Mouse (Mus musculus): ENCODE results near the gene Arhgef25. TPM values are rescaled to one million over a fixed set of nuclear protein-coding genes. Genes with fewer than 3 reads are reported as not detected.

Arhgef25 gene
- 8.7 and 18.4 TPM in 2 replicates for total RNA-seq (2017)

DNA sequence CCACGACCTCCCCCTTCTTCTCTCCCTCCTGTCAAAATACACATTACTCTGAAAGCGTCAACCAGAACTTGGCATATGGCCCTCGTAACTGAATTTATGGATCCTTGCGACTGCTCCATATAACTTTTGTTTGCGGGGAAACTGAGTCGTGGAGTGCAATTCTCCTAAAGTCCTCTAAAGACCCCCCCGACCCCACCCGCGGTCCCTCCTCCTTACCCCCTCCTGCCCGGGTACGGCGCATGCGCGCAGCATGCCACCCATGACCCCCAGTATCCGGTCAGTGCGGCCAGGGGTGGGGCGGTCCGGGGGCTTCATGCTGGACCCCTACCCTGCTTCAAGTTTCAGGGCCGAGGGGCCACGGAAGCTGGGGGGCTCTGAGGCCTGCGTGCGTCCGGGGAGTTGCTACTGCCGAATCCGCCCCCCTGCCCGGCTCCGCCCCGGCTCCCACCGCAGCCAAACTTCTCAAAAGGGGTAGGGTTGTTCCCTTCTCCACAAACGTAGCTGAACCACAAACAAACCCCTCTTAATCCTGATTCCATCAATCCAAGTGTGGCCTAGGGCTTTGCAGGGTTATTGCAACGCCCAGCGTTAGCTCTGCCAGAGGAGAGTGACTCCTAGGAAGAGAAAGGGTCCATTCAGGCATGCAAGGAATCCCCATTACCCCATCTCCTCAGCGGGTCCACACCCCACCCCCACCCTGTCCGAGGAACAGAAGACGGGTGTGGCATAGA lies at the start of gene Arhgef25:
Arhgef25 (minus strand) TSS at position 433 of the 731 bp plus-strand sequence.
- ATAC-seq (replicated peaks in 1 of 2; ENCODE audit: insufficient read depth in 1 of 2, low FRiP score in 2 of 2, low TSS enrichment in 1 of 2, low read depth in 1 of 2, poor library complexity in 2 of 2, severe bottlenecking in 2 of 2) = no peak

DNA sequence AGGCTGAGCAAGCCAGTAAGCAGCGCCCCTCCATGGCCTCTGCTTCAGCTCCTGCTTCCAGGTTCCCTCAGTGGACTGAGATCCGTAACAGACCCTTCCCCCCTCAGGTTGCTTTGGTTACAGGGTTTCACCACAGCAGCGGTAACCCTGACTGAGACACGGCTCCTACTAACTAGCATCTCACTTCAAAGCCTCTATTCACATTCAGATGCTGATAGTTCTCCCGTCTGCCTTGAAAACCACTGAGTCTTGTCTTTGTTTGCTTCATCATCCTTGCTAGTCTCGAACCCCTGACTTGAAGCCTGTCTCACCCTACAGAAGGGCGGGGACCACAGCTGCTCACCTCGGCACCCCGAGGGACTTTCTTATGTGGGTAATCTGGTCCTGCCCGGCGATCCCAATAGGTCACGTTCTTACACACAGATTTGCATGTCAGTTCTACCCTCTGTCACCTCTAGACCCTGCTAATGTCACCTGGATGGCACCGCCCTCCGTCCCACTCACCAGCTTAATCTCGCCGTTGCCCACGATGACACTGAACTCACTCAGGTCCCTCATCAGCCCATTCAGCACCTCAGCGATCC lies 48.5 kb upstream of the Arhgef25 start:
- ATAC-seq (replicated peaks in 1 of 2; ENCODE audit: insufficient read depth in 1 of 2, low FRiP score in 2 of 2, low TSS enrichment in 1 of 2, low read depth in 1 of 2, poor library complexity in 2 of 2, severe bottlenecking in 2 of 2) = no peak

DNA sequence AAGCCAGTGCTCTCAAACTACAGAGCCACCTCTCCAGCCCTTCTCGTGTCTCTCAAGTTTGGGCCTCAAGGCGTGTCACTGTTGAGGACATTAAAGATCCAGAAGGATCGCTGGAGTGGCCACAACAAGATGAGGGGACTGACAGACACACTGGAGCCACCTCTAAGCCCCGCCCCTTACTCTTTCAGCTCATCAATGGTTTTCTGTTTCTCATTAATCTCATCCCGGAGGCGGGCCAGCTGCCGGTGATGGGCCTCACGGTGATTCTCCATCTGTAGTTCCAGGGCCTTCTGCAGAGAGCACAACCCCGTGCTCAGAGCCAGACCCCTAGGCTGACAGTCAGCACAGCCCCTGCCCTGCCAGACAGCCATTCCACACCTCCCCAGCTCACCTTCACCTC lies 46.7 kb upstream of the Arhgef25 start:
- ATAC-seq (replicated peaks in 1 of 2; ENCODE audit: insufficient read depth in 1 of 2, low FRiP score in 2 of 2, low TSS enrichment in 1 of 2, low read depth in 1 of 2, poor library complexity in 2 of 2, severe bottlenecking in 2 of 2) = no peak

DNA sequence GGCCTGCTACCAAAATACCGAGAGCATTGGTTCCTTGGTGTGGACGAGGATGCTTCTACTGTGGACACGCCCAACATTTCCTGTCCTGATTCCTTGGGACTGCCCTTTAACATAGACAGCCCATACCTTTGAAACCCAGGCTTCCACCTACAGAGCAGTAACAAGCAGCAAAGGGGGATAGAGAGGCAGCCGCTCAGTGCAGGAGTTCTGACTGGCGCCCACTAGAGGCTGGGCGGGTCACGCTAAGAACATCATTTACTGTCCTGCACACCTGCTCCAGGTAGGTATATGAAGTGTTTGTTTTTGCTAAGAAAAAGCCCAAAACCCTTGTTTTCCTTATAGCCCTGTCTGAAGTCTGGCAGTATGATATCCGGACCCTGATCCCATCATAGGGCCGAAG lies 43.3 kb upstream of the Arhgef25 start:
- no peak for ATAC-seq (replicated peaks in 1 of 2; ENCODE audit: insufficient read depth in 1 of 2, low FRiP score in 2 of 2, low TSS enrichment in 1 of 2, low read depth in 1 of 2, poor library complexity in 2 of 2, severe bottlenecking in 2 of 2)

DNA sequence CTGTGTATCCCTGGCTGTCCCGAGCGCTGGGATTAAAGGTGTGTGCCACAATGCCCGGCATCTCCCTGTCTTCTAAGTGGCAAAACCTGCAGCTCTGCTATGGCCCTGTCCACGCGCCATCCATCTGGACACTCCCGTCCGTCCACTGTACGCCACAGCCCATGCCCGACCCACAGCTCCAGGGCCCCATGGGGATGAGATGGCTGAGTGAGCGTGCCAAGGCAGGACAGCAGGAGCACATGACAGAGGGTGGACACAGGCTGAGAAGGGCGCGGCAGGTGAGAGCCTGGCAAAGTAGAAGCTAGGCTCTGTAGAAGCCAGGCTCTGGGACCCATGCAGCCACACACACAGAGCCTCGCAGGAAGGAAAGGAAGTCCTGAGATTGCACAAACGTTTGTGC lies 41.9 kb upstream of the Arhgef25 start:
- no peak for ATAC-seq (replicated peaks in 1 of 2; ENCODE audit: insufficient read depth in 1 of 2, low FRiP score in 2 of 2, low TSS enrichment in 1 of 2, low read depth in 1 of 2, poor library complexity in 2 of 2, severe bottlenecking in 2 of 2)

DNA sequence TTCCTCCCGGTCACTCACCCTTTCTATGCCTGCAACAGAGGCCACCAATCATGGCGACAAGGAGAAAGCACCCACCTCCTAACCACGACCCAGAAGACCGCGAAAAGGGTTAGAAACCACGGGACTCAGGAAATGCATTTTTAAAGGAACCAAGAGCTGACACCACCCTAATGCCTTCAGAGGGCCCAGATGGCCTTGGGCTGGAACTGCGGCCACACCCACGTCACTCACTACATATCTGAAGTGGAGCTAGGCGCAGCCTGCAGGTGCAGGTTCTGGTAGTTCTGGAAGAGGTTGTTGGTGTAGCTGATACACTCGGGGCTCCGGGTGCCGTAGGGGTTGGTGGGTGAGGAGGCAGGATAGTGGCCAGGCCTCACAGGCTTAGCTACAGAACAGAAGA lies 40.8 kb upstream of the Arhgef25 start:
- peak; percentile 42 to 47 for ATAC-seq (replicated peaks in 1 of 2; ENCODE audit: insufficient read depth in 1 of 2, low FRiP score in 2 of 2, low TSS enrichment in 1 of 2, low read depth in 1 of 2, poor library complexity in 2 of 2, severe bottlenecking in 2 of 2)

DNA sequence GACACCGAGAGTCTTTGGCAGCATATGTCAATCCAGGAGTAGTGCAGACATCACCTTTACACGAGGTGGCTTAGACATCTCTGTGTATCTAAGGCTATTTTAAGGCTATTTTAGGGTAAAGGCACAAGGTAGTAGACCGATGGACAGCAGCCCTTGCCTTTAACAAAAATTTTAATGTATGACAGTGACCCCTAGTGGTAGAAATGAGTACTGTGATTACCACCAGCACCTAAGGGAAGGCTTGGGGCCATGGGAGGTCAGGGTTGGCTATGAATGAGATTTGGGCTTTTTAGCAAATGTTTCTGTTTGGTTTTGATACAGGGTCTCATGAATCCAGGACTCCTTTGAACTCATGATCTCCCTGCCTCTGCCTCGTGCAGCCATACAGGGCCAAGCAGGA lies 39.0 kb upstream of the Arhgef25 start:
- peak; percentile 34 to 43; a peak in 1 of 4 replicates for ATAC-seq (replicated peaks in 1 of 2; ENCODE audit: insufficient read depth in 1 of 2, low FRiP score in 2 of 2, low TSS enrichment in 1 of 2, low read depth in 1 of 2, poor library complexity in 2 of 2, severe bottlenecking in 2 of 2)

DNA sequence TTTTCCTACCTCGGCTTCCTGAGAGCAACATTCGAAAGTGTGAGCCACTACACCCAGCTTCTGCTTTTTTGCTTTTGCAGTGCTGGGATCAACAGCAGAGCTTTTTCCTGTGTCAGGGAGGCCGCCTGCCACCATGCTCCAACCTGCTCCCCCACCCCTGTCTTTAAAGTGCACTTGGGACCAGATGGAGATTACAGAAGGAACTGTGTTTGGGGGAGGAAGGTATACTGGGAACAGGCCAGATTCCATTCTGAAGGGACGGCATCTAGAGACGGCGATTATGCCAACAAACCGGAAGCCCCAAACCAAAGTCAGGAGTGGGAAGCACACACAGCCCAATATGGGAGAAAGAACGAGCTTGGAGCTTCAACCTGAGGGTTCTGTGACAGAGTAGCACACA lies 37.3 kb upstream of the Arhgef25 start:
- ATAC-seq (replicated peaks in 1 of 2; ENCODE audit: insufficient read depth in 1 of 2, low FRiP score in 2 of 2, low TSS enrichment in 1 of 2, low read depth in 1 of 2, poor library complexity in 2 of 2, severe bottlenecking in 2 of 2) = peak; percentile 29 to 55; a peak in 3 of 4 replicates

DNA sequence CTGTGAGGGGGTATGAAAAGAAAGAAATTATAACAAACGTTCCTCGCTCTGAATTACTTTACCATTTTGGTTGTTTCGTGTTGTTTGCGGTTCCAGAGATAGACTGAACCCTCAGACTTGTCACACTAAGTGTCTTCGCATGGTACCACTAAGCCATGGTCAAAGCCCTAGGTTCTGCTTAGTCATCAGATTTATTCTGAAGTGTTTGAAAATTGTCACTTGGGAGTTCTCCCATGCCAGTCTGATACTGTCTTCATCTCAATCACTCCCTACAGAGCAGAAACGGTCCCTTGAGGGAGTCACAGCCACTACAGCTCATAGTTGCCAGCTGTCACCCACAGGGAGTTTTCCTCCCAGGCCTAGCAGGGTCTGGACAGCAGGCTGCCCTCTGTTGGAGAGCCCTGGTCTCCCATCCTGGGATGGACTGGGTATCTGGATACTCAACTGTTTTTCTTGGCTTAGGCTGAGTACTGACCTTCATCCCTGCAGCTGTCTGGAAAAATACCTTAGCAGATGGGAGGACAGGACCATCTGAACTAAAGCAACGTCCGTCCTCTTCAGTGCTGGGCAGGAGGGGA lies 36.5 kb upstream of the Arhgef25 start:
- ATAC-seq (replicated peaks in 1 of 2; ENCODE audit: insufficient read depth in 1 of 2, low FRiP score in 2 of 2, low TSS enrichment in 1 of 2, low read depth in 1 of 2, poor library complexity in 2 of 2, severe bottlenecking in 2 of 2) = no peak

DNA sequence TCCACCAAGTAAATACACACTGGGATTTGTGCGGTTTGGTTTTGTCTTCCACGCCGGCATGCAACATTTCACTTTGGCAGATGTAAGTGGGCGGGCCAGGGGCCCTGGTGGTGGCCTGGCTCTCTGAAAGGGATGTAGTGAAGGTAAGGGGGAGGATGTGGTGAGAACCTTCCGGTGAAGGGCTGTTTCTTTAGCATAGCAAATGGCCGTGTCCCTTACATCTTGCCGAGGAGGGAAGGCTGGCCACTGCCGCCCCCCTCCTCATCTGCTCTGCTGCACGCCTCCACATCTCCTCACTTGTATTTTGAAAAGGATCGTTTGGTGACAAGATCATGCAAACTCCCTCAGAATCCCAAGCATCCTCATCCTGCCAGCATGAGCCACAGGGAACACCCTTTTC lies 35.8 kb upstream of the Arhgef25 start:
- ATAC-seq (replicated peaks in 1 of 2; ENCODE audit: insufficient read depth in 1 of 2, low FRiP score in 2 of 2, low TSS enrichment in 1 of 2, low read depth in 1 of 2, poor library complexity in 2 of 2, severe bottlenecking in 2 of 2) = peak; percentile 81 to 82

DNA sequence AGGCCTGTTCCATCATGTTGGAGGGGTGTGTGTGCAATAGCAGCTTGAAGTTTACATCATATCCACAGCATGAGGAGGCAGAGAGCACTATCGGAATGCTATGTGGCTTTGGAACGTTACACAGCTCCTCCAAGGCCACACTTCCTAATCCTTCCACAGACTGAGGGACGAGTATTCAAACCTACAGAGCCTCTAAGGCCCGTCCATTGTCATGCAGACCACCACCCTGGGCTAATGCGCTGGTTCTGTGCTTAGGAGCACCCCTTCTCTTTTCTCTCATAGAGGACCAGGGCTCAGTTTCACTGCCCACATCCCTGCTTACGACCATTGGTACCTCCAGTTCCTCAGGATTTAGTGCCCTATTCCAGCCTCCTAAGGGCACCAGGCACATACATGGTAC lies 35.3 kb upstream of the Arhgef25 start:
- no peak for ATAC-seq (replicated peaks in 1 of 2; ENCODE audit: insufficient read depth in 1 of 2, low FRiP score in 2 of 2, low TSS enrichment in 1 of 2, low read depth in 1 of 2, poor library complexity in 2 of 2, severe bottlenecking in 2 of 2)

DNA sequence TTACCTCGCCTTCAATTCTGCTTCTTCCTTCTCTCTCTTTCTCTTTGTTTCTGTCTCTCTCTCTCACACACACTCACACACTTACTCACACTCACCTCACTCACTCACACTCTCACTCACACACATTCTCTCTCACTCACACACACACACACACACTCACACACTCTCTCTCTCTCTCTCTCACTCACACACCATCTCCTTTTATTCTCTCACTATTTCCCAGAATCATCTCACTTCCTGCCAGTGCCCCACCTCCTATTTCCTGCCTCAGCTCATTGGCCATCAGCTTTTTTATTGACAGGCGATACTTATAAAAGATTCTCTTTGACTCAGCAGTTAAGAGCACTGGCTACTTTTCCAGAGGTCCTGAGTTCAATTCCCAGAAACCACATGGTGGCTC lies 28.5 kb upstream of the Arhgef25 start:
- no peak for ATAC-seq (replicated peaks in 1 of 2; ENCODE audit: insufficient read depth in 1 of 2, low FRiP score in 2 of 2, low TSS enrichment in 1 of 2, low read depth in 1 of 2, poor library complexity in 2 of 2, severe bottlenecking in 2 of 2)

DNA sequence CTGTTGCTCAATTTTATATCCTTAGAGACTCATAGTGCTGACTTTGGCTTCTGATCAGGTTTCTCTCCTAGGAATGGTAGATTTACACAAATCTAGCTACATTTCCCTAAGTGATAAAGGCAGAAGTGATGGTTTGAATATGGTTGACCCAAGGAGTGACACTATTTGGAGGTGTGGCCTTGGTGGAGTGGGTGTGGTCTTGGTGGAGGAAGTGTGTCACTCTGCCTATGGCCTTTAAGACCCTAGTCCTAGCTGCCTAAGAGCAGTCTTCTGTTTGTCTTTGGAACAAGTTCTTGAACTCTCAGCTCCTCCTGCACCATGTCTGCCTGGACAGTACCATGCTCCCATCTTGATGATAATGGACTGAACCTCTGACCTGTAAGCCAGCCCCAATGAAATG lies 27.3 kb upstream of the Arhgef25 start:
- ATAC-seq (replicated peaks in 1 of 2; ENCODE audit: insufficient read depth in 1 of 2, low FRiP score in 2 of 2, low TSS enrichment in 1 of 2, low read depth in 1 of 2, poor library complexity in 2 of 2, severe bottlenecking in 2 of 2) = no peak

DNA sequence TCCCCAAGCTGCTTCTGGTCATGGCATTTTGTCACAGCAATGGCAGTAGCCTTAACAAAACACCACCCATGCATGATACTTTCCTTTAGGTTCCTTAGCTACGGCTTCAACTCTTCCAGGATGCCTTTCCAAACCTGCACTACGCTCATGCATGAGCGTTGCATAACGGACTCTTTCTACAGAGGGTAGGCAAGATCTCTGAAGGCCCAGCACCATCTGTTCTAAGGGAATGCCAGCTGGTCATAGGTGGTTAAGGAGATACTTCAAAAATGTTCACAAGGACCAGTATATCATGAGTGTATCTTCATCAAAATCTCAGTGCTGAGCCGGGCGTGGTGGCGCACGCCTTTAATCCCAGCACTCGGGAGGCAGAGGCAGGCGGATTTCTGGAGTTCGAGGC lies 26.6 kb upstream of the Arhgef25 start:
- ATAC-seq (replicated peaks in 1 of 2; ENCODE audit: insufficient read depth in 1 of 2, low FRiP score in 2 of 2, low TSS enrichment in 1 of 2, low read depth in 1 of 2, poor library complexity in 2 of 2, severe bottlenecking in 2 of 2) = no peak

DNA sequence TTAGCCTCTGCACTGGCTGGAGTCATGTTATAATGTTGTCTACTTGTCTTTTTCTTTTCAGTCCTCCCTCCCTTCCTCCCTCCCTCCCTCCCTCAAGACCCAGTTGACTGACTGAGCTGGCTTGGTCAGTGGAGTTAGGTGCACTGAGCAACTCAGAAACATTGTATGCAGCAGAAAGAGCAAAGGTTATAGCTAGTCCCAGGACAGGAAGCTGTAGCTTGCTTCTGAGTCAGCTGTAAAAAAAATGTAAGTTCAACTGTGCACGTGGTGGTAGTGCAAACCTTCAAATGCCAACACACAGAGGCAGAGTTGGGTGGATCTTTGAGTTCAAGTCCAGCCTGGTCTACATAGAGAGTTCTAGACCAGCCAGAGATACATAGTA lies 24.5 kb upstream of the Arhgef25 start:
- ATAC-seq (replicated peaks in 1 of 2; ENCODE audit: insufficient read depth in 1 of 2, low FRiP score in 2 of 2, low TSS enrichment in 1 of 2, low read depth in 1 of 2, poor library complexity in 2 of 2, severe bottlenecking in 2 of 2) = no peak

DNA sequence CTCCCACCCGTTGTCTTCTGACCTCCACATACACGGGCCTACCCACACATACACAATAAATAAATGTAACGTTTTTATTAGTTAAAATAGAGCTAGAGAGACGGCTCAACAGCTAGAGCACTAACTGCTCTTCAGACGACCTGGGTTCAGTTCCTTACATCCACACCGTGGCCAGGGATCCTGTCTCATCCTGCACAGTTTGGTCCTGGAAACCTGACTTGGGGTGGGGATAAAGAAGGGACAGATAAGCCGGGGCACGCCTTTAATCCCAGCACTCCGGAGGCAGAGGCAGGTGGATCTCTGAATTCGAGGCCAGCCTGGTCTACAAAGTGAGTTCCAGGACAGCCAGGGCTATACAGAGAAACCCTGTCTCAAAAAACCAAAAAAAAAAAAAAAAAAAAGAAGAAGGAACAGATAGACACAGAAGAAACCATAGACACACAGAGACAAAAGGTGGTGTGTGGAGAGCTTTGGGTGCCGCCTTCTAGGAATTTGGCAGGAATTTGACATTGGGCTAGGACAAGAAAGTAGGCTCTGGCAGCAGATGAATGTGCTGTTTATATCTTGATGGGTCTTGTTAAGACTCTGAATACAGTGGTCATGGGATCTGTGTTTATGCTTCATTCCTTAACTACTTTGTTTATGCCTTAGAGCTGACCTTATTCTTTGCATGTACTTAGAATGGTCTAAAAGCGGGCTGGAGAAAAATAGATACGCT lies 24.0 kb upstream of the Arhgef25 start:
- no peak for ATAC-seq (replicated peaks in 1 of 2; ENCODE audit: insufficient read depth in 1 of 2, low FRiP score in 2 of 2, low TSS enrichment in 1 of 2, low read depth in 1 of 2, poor library complexity in 2 of 2, severe bottlenecking in 2 of 2)

DNA sequence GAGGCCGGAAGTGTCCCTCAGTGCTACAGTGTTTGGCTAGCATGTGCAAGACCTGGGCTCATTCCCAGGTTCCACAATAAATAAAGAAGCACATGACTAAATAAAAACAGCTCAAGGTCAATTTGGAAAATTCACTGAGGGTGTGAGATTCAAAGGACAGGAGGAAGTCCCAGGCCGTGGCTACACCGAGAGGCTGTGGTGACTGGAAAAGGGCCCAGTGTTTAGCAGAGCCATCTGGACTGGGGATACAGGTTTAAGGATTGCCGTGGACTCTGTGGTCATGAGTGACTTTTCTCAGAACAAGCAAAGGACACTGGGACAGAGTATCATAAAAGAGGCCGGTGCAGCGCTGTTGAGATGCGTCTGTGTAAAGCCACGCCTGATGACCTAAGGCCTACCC lies 23.4 kb upstream of the Arhgef25 start:
- ATAC-seq (replicated peaks in 1 of 2; ENCODE audit: insufficient read depth in 1 of 2, low FRiP score in 2 of 2, low TSS enrichment in 1 of 2, low read depth in 1 of 2, poor library complexity in 2 of 2, severe bottlenecking in 2 of 2) = no peak

DNA sequence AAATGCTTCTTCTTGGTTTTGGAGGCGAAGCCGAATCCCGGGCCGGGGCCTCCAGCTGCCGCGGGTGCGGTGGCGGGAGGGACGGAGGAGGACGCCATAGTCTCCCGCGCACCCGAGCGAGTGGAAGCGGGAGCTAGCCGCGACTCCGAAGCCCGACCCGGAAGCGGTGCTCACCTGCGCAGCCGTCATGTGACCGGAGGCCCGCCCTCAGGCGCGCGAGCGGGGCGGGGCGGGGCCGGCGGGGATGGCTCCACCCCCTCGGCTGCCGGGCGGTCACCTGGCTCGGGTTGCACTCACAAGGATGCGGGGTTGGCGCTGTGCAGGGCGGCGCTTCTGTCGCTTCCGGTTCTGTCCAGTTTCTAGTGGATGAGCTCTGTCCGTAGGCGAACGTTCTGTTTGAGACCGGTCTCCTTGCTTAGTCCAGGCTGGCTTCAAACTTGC lies 21.6 kb upstream of the Arhgef25 start, which contains the start of gene Pip4k2c:
Pip4k2c (minus strand) TSS at position 172 of the 441 bp plus-strand sequence.
- peak; percentile 86 to 89 for ATAC-seq (replicated peaks in 1 of 2; ENCODE audit: insufficient read depth in 1 of 2, low FRiP score in 2 of 2, low TSS enrichment in 1 of 2, low read depth in 1 of 2, poor library complexity in 2 of 2, severe bottlenecking in 2 of 2)
